Mouse (Mus musculus) thymus, postnatal 14 days (tissue): ENCODE measurements around the gene Tbc1d8.

Experiments used
- DNase-seq: peaks from one replicate; pipeline ENCODE4 v3.0.0; 2021

Gene Tbc1d8

DNA sequence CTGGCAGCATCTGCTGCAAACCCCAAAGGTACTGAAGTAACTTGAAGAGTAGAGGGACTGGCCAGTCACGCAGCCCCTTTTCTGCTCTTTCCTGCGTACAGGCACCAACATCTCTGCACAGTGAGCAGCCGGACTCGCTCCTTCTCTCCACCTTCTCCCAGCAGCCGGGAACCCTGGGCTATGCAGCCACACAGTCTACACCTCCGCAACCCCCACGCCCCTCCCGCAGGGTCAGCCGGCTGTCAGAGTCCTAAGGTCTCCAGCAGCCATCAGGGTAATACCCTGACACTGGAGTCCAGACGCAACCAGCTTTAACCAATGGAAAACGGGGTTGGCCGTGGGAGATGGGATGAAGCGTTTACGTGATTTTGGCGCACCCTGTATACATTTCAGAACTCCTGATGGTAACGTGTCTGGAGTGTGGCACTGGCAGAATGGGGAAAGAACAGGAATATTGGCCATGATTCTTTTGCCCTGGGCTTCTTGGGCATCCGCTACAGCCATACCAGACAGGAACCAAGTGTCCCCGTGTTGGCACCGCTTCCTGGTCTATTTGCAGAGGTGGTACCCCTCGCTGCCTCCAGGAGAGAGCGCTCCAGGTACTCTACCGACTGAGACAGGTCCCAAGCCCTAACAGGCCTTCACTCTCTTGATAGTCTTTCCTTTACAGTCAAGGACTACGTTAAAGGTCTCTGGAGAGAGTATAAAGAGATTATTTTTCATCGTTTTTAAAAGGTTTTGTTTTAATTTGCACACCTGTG is 116.6 kb downstream of the Tbc1d8 start:
- no peak for DNase-seq

DNA sequence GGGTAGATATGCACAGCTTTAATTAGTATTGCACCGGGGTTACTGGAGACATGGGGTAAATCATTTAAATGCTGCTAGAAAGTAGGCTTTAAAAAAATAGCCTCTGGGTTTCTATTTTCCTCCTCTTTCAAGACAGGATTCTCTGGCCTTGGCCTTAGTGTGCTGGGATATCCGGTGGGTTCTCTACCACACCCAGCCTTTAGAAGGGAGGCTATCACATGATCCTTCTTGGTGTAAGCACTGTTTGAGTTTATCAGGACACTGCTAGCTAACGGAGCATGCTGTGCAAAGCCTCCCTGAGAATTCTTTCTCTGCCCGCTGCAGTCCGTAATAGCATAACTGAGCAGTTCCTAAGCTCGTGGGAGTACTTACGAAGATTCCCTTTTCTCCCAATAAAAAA is 129.1 kb downstream of the Tbc1d8 start:
- DNase-seq = no peak

DNA sequence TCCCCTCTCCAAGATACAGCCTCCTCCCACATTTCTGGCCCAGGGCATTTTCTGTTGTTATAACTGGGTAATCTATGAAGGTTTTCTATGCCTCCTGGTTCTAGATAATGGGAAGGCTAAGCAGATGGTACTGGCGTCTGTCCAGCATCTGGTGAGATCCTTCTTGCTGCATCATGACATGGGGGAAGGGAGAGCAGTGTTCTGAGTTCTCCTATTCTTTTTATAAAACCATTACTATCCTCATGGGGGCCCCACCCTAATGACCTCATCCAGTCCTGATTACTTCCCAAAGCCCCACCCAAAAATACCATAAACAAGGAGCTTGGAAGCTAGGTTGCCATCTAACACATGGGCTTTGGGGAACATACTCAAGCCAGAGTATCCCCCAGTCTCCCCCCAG is 129.6 kb downstream of the Tbc1d8 start:
- no peak for DNase-seq

DNA sequence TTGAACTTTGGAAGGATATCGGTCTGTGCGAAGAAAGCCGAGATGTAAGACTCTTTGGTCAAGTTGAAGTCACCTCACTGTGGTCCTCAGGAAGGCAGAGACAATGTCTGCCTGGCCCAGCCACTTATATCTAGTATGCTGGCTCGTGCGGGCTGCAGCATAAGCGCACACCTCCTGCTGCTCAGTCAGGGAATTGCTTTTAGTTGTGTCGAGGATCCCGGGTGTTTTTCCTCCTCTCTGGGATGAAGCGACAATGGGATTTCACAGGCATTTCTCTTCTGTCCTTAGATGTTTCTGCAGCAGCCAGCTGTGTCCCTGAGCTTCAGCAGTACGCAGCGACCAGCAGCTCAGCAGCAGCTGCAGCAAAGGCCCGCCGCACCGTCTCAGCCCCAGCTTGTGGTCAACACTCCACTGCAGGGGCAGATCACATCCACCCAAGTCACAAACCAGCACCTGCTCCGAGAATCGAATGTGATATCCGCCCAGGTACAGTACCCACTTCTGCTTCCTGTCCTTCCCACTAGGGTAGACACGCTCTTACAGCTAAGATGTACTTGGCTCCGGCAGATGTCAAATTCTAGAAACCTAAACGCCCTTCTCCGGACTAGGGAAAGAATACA is 133.5 kb downstream of the Tbc1d8 start:
- DNase-seq = peak; percentile 63

- DNase-seq = no peak
These were observed 135.3 kb downstream of the Tbc1d8 start for GRCm38 (mm10) chr1:39343242-39343641.

DNA sequence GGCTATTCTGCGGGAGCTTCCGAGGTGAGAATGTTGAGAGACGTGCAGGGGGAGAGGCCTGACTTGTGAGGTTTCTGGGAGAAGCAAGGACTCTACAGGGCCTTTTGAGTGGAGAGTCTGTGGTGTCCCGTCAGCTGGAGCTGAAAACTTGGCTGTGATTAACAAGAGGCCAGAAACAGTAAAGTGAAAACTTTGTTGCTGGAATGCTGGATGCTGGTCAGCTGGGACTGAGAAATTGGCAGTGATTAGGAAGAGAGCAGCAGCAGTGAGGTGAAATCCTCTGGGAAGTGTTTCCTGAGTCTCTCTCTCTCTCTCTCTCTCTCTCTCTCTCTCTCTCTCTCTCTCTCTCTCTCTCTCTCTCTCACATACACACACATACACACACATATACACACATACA is 136.7 kb downstream of the Tbc1d8 start:
- DNase-seq = no peak

DNA sequence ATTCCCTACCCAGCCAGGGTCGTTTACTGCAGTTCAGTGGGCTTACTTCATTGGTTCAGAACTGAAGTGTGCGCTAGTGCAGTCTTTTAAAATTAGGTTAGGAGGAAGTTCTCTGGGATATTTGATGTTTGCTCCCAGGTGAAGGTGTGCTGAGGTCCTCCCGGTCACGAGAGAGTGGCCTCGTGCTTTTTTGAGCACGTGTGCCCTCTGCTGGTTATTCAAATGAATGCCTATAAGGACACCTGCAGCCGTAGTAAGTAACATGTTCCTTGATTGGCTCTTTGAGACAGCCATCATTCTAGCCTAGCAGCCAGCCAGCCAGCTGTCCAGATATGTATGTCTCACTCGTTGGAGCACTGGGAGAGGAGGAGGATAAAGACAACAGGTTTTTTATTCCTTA is 137.9 kb downstream of the Tbc1d8 start:
- DNase-seq = peak; percentile 70

DNA sequence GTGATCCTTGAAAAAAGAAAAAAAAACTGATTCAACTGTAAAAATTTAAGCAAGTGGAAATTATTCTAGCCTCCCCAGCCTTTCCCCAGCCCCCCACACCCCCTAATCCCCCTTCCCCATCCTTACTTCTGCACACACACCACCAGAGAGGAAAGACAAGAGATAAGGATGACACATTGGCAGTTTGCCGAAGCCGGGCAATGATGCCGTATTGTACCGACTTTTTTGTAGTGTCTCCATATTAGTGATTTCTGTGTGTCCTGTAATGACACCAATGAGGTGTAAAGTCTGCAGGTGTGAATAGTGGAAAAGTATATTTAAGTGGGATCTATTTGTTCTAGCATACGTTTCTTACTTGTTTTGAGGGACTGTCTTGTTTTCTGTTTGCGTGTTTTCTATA is 138.4 kb downstream of the Tbc1d8 start:
- DNase-seq = no peak

- no peak for DNase-seq
These were observed 139.1 kb downstream of the Tbc1d8 start for GRCm38 (mm10) chr1:39339455-39339854.

DNA sequence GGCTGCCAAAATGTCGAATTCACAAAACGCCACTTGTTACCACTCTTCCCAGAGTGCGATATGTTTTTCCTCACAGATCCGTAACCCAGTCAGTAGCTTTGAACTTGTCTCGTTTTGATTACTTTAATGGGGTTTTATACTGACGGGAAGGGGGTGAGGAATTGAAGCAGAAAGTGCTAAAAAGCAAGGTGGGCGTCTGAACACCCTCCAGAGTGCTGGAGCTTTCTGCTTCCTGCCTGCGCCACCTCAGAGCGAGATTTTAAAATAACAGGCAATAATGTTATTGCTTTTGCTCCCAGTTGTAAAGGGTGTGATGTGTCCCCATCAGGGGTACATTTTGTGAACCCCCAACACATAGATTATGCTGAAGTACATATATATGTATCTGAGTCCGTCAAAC is 139.7 kb downstream of the Tbc1d8 start:
- DNase-seq = no peak

GRCm38 (mm10) chr1:39336788-39337187 is 141.8 kb downstream of the Tbc1d8 start:
- no peak for DNase-seq

GRCm38 (mm10) chr1:39335561-39336196 is 142.9 kb downstream of the Tbc1d8 start:
- no peak for DNase-seq

GRCm38 (mm10) chr1:39332456-39332855 is 146.1 kb downstream of the Tbc1d8 start:
- DNase-seq = no peak

DNA sequence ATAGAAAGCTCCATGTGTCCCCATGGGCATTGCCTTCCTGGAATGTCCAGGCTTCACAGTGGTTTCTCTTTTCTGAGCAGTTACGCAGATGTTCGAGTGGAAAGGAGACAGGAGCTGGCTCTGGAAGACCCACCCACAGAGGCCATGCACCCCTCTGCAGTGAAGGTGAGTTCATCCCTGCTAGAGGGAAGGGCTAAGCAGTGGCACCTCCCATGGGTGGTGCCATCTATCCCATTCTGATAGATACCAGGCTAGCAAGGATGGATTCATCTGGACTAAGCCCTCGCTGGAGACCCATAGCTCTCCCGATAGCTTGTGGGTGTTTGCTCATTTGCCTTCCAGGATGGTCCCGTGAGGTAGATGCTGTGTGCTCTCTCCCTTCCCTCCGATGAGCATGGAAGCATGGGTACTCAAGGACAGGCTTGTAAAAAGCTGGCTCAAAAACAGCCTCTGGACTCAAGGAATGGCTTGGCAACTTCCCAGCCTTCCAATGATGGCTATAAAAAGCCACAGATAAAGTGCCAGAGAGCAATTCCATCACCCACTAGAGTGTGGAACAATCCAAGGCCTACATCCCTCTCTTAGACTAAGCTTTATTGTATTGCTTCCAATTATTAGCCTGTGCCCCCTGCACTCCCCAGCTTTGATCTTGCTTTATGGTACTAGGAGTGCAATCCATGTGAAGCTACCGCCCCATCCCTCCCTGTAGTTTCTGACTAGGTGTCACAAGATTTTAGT is 147.5 kb downstream of the Tbc1d8 start:
- no peak for DNase-seq

DNA sequence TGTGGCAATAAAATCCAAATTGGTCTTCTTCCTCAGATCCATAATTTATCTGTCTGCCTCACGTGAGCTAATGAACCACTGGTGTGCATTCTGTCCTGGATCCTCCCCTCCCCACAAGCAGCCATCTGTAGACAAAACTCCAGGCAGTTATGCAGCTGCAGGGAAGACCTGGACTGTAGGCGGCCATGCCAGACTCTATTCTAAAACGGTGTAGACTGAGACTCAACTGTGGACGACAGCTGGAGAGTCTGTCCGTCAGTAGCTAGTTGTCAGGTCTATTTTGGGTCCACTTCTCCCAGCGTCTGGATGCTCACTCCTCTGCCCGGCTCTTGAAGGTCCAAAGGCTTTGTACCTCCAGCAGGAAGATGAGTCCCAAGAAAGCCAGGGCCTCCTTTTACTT is 151.0 kb downstream of the Tbc1d8 start:
- DNase-seq = no peak

DNA sequence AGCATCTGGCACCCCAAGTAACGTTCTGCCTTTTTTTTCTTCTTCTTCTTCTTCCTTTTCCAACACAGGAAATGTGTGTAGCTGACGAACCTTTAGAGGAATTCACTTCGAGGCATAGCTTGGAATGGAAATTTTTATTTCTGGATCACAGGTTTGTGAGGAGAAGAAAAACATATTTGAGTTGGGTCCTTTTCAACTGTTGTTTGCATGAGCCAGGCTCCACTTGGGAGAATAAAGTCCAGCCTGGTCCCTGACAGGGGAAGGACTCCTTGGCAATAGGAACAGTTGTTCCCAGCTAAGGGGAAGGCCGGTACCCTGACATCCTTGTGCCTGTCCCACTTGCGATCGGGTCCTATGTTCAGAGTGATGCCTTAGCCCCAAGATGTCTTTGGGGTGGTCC is 153.3 kb downstream of the Tbc1d8 start:
- DNase-seq = no peak

- no peak for DNase-seq
These were observed 156.6 kb downstream of the Tbc1d8 start for GRCm38 (mm10) chr1:39321954-39322353.
